Mouse (Mus musculus): Measurements from ENCODE around the gene Catsperz. TPM values are rescaled to one million over a fixed set of nuclear protein-coding genes. Genes with fewer than 3 reads are reported as not detected.

The Catsperz gene
- polyA plus RNA-seq, 1 experiment from 2014 or later, result 1.4 TPM

DNA sequence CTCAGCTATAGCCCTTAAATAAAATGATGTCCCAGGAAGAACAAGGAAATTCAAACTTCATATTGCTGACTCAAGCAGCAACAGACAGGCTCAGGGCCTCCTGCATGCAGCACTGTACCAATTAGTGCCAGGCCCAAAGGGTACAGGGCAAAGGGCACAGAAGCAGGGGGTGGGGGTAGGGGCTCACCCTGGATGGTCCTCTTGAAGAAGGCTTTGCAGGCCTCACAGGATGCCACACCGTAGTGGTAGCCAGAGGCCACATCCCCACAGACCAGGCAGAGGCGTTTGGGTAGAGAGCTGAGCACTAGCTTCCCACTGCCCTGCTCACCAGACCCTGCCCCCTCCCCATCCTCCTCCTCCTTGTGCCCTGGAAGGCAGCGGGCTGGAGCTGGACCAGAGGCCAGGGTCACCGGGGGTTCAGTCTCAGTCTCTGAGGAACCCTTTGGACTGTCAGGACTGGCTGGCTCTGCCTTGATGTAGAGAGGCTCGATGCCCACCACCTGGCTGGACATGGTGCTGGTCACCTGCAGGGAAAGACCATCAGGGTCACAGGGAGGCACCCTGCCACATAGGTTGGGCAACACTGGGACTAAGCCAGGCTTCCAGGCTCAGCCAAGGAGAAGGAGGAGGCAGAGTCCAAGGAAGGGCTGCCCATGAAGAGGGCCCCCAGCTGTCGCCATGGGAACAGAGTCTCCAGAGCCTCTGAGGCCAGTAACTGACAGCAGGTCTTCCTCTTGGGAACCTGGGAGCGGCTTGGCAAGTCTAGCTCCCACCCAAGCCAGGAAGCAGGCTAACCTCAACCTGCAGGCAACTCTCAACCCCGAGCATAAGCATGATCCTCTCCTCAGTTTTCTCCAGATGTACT lies 5.1 kb downstream of the Catsperz start:
- Histone ChIP-seq H3K4me1 (ENCODE audit: control insufficient read depth, insufficient read depth, low read length) (peaks cover 29% of the 10 kb centered on the region), H3K27ac (ENCODE audit: low read length) (peak overlapping the region; percentile 98), H3K9me3 (ENCODE audit: control insufficient read depth, low read length) (no peaks in the 10 kb centered on the region), H3K27me3 (replicated peaks; ENCODE audit: control insufficient read depth, insufficient read depth, low read length) (peaks cover 13% of the 10 kb centered on the region; the same call in 1 of the 2 replicates), H3K9ac (ENCODE audit: low read depth, low read length) (peak overlapping the region; percentile 90), H3K4me3 (ENCODE audit: low read length) (peak overlapping the region; percentile 86), H3K36me3 (ENCODE audit: control insufficient read depth, insufficient read depth, low read length) (0 out of 2 replicates have a peak, but pooled peaks cover 2% of the 10 kb centered on the region), H3K4me2 (ENCODE audit: low read depth, low read length) (peak overlapping the region; percentile 85)
- ATAC-seq, result peak; percentile 56
- WGBS, result 32% methylated on average over 8 of the region's 8 CpGs

DNA sequence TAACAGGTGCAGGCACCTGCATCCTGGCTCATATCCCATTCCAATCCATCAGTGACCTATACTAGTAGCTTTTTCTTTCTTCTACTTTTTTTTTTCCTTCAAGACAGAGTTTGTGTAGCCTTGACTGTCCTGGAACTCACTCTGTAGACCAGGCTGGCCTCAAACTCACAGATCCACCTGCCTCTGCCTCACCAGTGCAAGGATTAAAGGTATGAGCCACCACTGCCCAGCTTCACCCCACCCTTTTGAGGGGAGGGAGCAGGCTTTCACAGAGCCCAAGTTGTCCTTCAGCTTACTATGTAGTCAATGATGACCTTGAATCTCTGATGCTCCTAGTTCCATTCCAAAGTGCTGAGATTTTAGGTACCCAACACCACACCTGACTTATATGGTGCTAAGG lies 5.7 kb downstream of the Catsperz start:
- Histone ChIP-seq H3K36me3 (ENCODE audit: control insufficient read depth, insufficient read depth, low read length) (0 out of 2 replicates have a peak, but pooled peaks cover 2% of the 10 kb centered on the region), H3K4me3 (ENCODE audit: low read length) (peak overlapping the region; percentile 86), H3K9me3 (ENCODE audit: control insufficient read depth, low read length) (no peaks in the 10 kb centered on the region), H3K9ac (ENCODE audit: low read depth, low read length) (peak overlapping the region; percentile 90), H3K27me3 (replicated peaks; ENCODE audit: control insufficient read depth, insufficient read depth, low read length) (peaks cover 7% of the 10 kb centered on the region; the same call in 1 of the 2 replicates), H3K4me2 (ENCODE audit: low read depth, low read length) (peak overlapping the region; percentile 85), H3K27ac (ENCODE audit: low read length) (peak overlapping the region; percentile 98), H3K4me1 (ENCODE audit: control insufficient read depth, insufficient read depth, low read length) (peaks cover 22% of the 10 kb centered on the region)
- ATAC-seq, result no peak

DNA sequence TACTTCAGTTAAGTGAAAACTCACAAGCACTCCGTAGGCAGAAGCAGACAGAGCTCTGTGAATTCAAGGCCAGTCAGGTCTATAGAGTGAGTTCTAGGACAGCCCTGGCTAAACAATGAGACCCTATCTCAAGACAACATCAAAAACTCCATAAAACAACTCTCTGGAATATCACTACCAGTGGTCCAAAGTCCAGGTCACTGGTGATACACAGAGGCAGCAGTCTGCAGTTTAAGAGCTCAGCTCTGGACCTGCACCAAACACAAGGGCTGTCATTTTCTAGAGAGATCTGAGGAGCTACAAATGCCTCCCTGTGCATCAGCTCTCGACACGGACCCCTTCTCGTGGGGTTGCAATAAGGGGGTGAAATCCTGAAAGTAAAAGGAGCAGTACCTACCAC lies 6.9 kb downstream of the Catsperz start:
- no peak for ATAC-seq
- Histone ChIP-seq H3K9me3 (ENCODE audit: control insufficient read depth, low read length) (no peaks in the 10 kb centered on the region), H3K9ac (ENCODE audit: low read depth, low read length) (no peak overlapping the region), H3K4me1 (ENCODE audit: control insufficient read depth, insufficient read depth, low read length) (peaks cover 22% of the 10 kb centered on the region), H3K4me3 (ENCODE audit: low read length) (no peak overlapping the region), H3K36me3 (ENCODE audit: control insufficient read depth, insufficient read depth, low read length) (peaks cover 3% of the 10 kb centered on the region), H3K4me2 (ENCODE audit: low read depth, low read length) (0 out of 2 replicates have a peak overlapping the region, but pooled peaks have one; percentile 4), H3K27ac (ENCODE audit: low read length) (peak overlapping the region; percentile 62; the same call in 1 of the 2 replicates), H3K27me3 (replicated peaks; ENCODE audit: control insufficient read depth, insufficient read depth, low read length) (peaks cover under 1% of the 10 kb centered on the region; the same call in 1 of the 2 replicates)
- WGBS, result 65% methylated on average over 4 of the region's 4 CpGs

DNA sequence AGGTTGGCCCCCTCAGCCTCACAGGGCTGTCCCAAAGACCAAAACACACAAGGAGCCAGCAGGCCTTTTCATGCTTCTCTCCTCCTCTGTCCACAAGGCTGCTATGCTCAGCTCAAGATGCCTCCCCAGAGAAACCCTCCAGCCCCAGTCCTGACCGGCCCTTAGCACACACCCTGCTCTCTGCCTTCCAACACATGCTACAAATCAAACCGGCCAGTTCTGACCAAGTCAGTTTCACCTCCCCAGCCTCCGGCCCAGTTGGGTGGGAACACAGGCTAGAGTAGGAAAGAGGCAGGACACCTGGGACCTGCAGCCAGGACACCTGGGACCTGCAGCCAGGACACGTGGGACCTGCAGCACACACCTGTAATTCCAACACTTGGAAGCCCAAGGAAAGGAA lies 8.7 kb downstream of the Catsperz start:
- no peaks in the 10 kb centered on the region for H3K27me3 ChIP-seq (replicated peaks; ENCODE audit: control insufficient read depth, insufficient read depth, low read length)
- no peak for ATAC-seq
- H3K4me1 ChIP-seq (ENCODE audit: control insufficient read depth, insufficient read depth, low read length), result peaks cover 21% of the 10 kb centered on the region
- no peak overlapping the region for H3K4me3 ChIP-seq (ENCODE audit: low read length)
- H3K36me3 ChIP-seq (ENCODE audit: control insufficient read depth, insufficient read depth, low read length), result peaks cover 21% of the 10 kb centered on the region
- no peaks in the 10 kb centered on the region for H3K9me3 ChIP-seq (ENCODE audit: control insufficient read depth, low read length)
- 83% methylated on average over 4 of the region's 4 CpGs for WGBS
- no peak overlapping the region for H3K4me2 ChIP-seq (ENCODE audit: low read depth, low read length)
- no peak overlapping the region for H3K9ac ChIP-seq (ENCODE audit: low read depth, low read length)
- no peak overlapping the region for H3K27ac ChIP-seq (ENCODE audit: low read length)

GRCm38 (mm10) chr19:6915276-6915675 lies 9.9 kb downstream of the Catsperz start:
- Histone ChIP-seq H3K4me1 (ENCODE audit: control insufficient read depth, insufficient read depth, low read length) (peaks cover 21% of the 10 kb centered on the region), H3K9ac (ENCODE audit: low read depth, low read length) (no peak overlapping the region), H3K4me3 (ENCODE audit: low read length) (no peak overlapping the region), H3K27ac (ENCODE audit: low read length) (no peak overlapping the region), H3K4me2 (ENCODE audit: low read depth, low read length) (no peak overlapping the region), H3K36me3 (ENCODE audit: control insufficient read depth, insufficient read depth, low read length) (peaks cover 22% of the 10 kb centered on the region), H3K27me3 (replicated peaks; ENCODE audit: control insufficient read depth, insufficient read depth, low read length) (no peaks in the 10 kb centered on the region), H3K9me3 (ENCODE audit: control insufficient read depth, low read length) (no peaks in the 10 kb centered on the region)
- 84% methylated on average over 4 of the region's 4 CpGs for WGBS
- ATAC-seq, result no peak

- H3K4me1 ChIP-seq (ENCODE audit: control insufficient read depth, insufficient read depth, low read length), result peaks cover 15% of the 10 kb centered on the region
- no peaks in the 10 kb centered on the region for H3K27me3 ChIP-seq (replicated peaks; ENCODE audit: control insufficient read depth, insufficient read depth, low read length)
- peaks cover 22% of the 10 kb centered on the region for H3K36me3 ChIP-seq (ENCODE audit: control insufficient read depth, insufficient read depth, low read length)
- no peak overlapping the region for H3K4me3 ChIP-seq (ENCODE audit: low read length)
- H3K27ac ChIP-seq (ENCODE audit: low read length), result no peak overlapping the region
- H3K4me2 ChIP-seq (ENCODE audit: low read depth, low read length), result no peak overlapping the region
- no peak overlapping the region for H3K9ac ChIP-seq (ENCODE audit: low read depth, low read length)
- no peak for ATAC-seq
- WGBS, result 94% methylated on average over 9 of the region's 9 CpGs
- H3K9me3 ChIP-seq (ENCODE audit: control insufficient read depth, low read length), result no peaks in the 10 kb centered on the region
These were observed 10.6 kb downstream of the Catsperz start for GRCm38 (mm10) chr19:6914540-6914939.

DNA sequence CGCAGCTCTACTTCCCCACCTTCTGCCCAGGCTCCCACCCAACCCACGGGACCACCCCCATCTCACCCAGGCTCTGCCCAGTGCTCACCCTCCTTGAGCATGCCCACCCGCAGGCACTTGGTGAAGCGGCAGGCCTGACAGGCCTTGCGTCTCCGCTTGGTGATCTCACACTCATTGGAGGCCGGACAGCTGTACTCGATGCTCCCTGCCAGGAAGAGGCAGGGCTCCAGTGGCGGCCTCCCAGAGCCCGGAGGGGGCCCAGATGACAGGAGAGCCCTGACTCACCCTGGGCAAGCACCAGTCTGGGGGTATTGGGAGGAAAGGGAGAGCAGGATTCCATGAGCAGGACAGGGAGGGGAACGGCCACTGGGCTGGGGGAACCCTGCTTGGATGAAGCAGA lies 11.2 kb downstream of the Catsperz start:
- no peak for ATAC-seq
- WGBS, result 79% methylated on average over 11 of the region's 11 CpGs
- Histone ChIP-seq H3K27ac (ENCODE audit: low read length) (no peak overlapping the region), H3K4me1 (ENCODE audit: control insufficient read depth, insufficient read depth, low read length) (peaks cover 15% of the 10 kb centered on the region), H3K4me2 (ENCODE audit: low read depth, low read length) (no peak overlapping the region), H3K27me3 (replicated peaks; ENCODE audit: control insufficient read depth, insufficient read depth, low read length) (no peaks in the 10 kb centered on the region), H3K36me3 (ENCODE audit: control insufficient read depth, insufficient read depth, low read length) (peaks cover 22% of the 10 kb centered on the region), H3K9me3 (ENCODE audit: control insufficient read depth, low read length) (no peaks in the 10 kb centered on the region), H3K9ac (ENCODE audit: low read depth, low read length) (peak overlapping the region; percentile 12; the same call in 1 of the 2 replicates), H3K4me3 (ENCODE audit: low read length) (no peak overlapping the region)

GRCm38 (mm10) chr19:6913036-6913435 lies 12.1 kb downstream of the Catsperz start:
- Histone ChIP-seq H3K4me2 (ENCODE audit: low read depth, low read length) (no peak overlapping the region), H3K36me3 (ENCODE audit: control insufficient read depth, insufficient read depth, low read length) (peaks cover 22% of the 10 kb centered on the region), H3K9me3 (ENCODE audit: control insufficient read depth, low read length) (no peaks in the 10 kb centered on the region), H3K27ac (ENCODE audit: low read length) (no peak overlapping the region), H3K27me3 (replicated peaks; ENCODE audit: control insufficient read depth, insufficient read depth, low read length) (no peaks in the 10 kb centered on the region), H3K4me1 (ENCODE audit: control insufficient read depth, insufficient read depth, low read length) (peaks cover 20% of the 10 kb centered on the region), H3K4me3 (ENCODE audit: low read length) (no peak overlapping the region), H3K9ac (ENCODE audit: low read depth, low read length) (no peak overlapping the region)
- ATAC-seq, result no peak
- whole genome bisulfite sequencing, result 81% methylated on average over 6 of the region's 6 CpGs

DNA sequence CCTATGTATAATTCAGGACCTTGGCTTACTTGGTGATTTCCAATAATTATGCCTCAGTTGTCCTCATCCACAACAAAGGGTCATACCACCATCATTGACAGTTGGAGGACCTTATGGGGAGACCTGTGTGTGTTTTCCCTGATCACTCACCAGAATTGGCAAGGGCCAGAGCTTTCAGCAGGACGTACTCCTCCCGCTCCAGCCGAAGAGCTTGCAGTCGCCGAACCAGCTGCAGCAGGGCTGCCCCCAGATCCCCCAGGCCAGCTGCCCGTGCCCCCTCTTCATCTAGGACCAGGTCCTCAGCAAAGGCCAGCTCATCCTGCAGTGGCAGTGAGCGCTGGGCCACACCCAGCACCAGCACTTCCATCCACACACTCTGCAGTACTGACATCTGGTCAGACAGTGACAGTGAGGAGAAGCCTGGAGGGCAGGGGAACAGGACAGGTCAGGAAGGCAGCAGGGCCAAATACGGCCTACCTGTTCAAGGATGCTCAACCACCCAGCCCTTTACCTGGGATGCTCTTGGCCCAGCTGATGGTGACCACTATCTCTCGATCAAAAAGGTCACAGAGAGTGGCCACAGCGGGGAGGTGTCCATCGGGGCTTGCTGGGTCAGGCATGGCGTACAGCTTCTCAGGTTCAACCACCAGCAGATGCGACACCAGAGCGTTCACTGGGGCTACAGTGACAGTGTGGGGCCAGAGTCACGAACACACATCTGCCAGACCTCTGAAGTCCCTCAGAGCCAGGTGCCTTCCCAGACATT lies 12.8 kb downstream of the Catsperz start:
- no peak overlapping the region for H3K4me3 ChIP-seq (ENCODE audit: low read length)
- H3K4me1 ChIP-seq (ENCODE audit: control insufficient read depth, insufficient read depth, low read length), result peaks cover 22% of the 10 kb centered on the region
- H3K27ac ChIP-seq (ENCODE audit: low read length), result no peak overlapping the region
- 93% methylated on average over 15 of the region's 15 CpGs for WGBS
- no peak overlapping the region for H3K4me2 ChIP-seq (ENCODE audit: low read depth, low read length)
- no peak overlapping the region for H3K9ac ChIP-seq (ENCODE audit: low read depth, low read length)
- no peaks in the 10 kb centered on the region for H3K27me3 ChIP-seq (replicated peaks; ENCODE audit: control insufficient read depth, insufficient read depth, low read length)
- ATAC-seq, result no peak
- H3K9me3 ChIP-seq (ENCODE audit: control insufficient read depth, low read length), result no peaks in the 10 kb centered on the region
- peaks cover 22% of the 10 kb centered on the region for H3K36me3 ChIP-seq (ENCODE audit: control insufficient read depth, insufficient read depth, low read length)

Measured in intestine, embryonic 16.5 days (tissue).